Mouse (Mus musculus): ENCODE data around the gene Tmem50b. TPM values are rescaled to one million over a fixed set of nuclear protein-coding genes. Genes with fewer than 3 reads are reported as not detected.

The Tmem50b gene
- polyA plus RNA-seq, 1 experiment from 2014 or later: 34.3 TPM

- Histone ChIP-seq H3K27me3 (replicated peaks; ENCODE audit: control insufficient read depth, insufficient read depth, low read length) (no peaks in the 10 kb centered on the region), H3K4me2 (ENCODE audit: low read depth, low read length) (peak within 1 kb of the TSS; percentile 87), H3K4me3 (ENCODE audit: low read length) (peak within 1 kb of the TSS; percentile 68), H3K27ac (ENCODE audit: low read length) (no peak within 1 kb of the TSS), H3K4me1 (ENCODE audit: control insufficient read depth, insufficient read depth, low read length) (peaks cover 3% of the 10 kb centered on the region; the same call in 1 of the 2 replicates), H3K36me3 (ENCODE audit: control insufficient read depth, insufficient read depth, low read length) (peaks cover 15% of the 10 kb centered on the region), H3K9me3 (ENCODE audit: control insufficient read depth, low read length) (no peaks in the 10 kb centered on the region), H3K9ac (ENCODE audit: low read depth, low read length) (peak within 1 kb of the TSS; percentile 75)
- WGBS: 9% methylated on average over 39 of the region's 39 CpGs
- ATAC-seq: peak; percentile 94
Measured at GRCm38 (mm10) chr16:91618511-91619501, 21.2 kb upstream of the Tmem50b start, which contains the start of gene Dnajc28. Gene Dnajc28 (minus strand): TSS chr16:91619026.

- ATAC-seq: no peak
- H3K27me3 ChIP-seq (replicated peaks; ENCODE audit: control insufficient read depth, insufficient read depth, low read length): no peaks in the 10 kb centered on the region
- WGBS: 87% methylated on average over 6 of the region's 6 CpGs
Measured at GRCm38 (mm10) chr16:91614552-91614951, 17.0 kb upstream of the Tmem50b start.

GRCm38 (mm10) chr16:91612525-91612924 is 14.9 kb upstream of the Tmem50b start:
- H3K27ac ChIP-seq (ENCODE audit: low read length): no peak overlapping the region
- ATAC-seq: no peak
- H3K4me1 ChIP-seq (ENCODE audit: control insufficient read depth, insufficient read depth, low read length): no peaks in the 10 kb centered on the region
- no peak overlapping the region for H3K4me2 ChIP-seq (ENCODE audit: low read depth, low read length)
- no peaks in the 10 kb centered on the region for H3K36me3 ChIP-seq (ENCODE audit: control insufficient read depth, insufficient read depth, low read length)
- H3K4me3 ChIP-seq (ENCODE audit: low read length): no peak overlapping the region
- H3K9ac ChIP-seq (ENCODE audit: low read depth, low read length): no peak overlapping the region
- WGBS: 76% methylated on average over 5 of the region's 5 CpGs
- no peaks in the 10 kb centered on the region for H3K9me3 ChIP-seq (ENCODE audit: control insufficient read depth, low read length)
- H3K27me3 ChIP-seq (replicated peaks; ENCODE audit: control insufficient read depth, insufficient read depth, low read length): no peaks in the 10 kb centered on the region

More at GRCm38 (mm10) chr16:91614552-91614951, 17.0 kb upstream of the Tmem50b start:
- H3K36me3 ChIP-seq (ENCODE audit: control insufficient read depth, insufficient read depth, low read length): no peaks in the 10 kb centered on the region
- peaks cover 3% of the 10 kb centered on the region; the same call in 1 of the 2 replicates for H3K4me1 ChIP-seq (ENCODE audit: control insufficient read depth, insufficient read depth, low read length)
- no peaks in the 10 kb centered on the region for H3K9me3 ChIP-seq (ENCODE audit: control insufficient read depth, low read length)
- no peak overlapping the region for H3K4me2 ChIP-seq (ENCODE audit: low read depth, low read length)
- H3K27ac ChIP-seq (ENCODE audit: low read length): no peak overlapping the region
- H3K4me3 ChIP-seq (ENCODE audit: low read length): no peak overlapping the region
- H3K9ac ChIP-seq (ENCODE audit: low read depth, low read length): no peak overlapping the region

GRCm38 (mm10) chr16:91611248-91611647 is 13.6 kb upstream of the Tmem50b start:
- Histone ChIP-seq H3K9me3 (ENCODE audit: control insufficient read depth, low read length) (no peaks in the 10 kb centered on the region), H3K27me3 (replicated peaks; ENCODE audit: control insufficient read depth, insufficient read depth, low read length) (no peaks in the 10 kb centered on the region), H3K27ac (ENCODE audit: low read length) (no peak overlapping the region), H3K36me3 (ENCODE audit: control insufficient read depth, insufficient read depth, low read length) (no peaks in the 10 kb centered on the region), H3K4me1 (ENCODE audit: control insufficient read depth, insufficient read depth, low read length) (no peaks in the 10 kb centered on the region), H3K4me3 (ENCODE audit: low read length) (no peak overlapping the region), H3K4me2 (ENCODE audit: low read depth, low read length) (no peak overlapping the region), H3K9ac (ENCODE audit: low read depth, low read length) (no peak overlapping the region)
- ATAC-seq: no peak
- WGBS: 76% methylated on average over 11 of the region's 11 CpGs

- WGBS: 73% methylated on average over 9 of the region's 9 CpGs
- Histone ChIP-seq H3K27ac (ENCODE audit: low read length) (no peak overlapping the region), H3K9me3 (ENCODE audit: control insufficient read depth, low read length) (no peaks in the 10 kb centered on the region), H3K27me3 (replicated peaks; ENCODE audit: control insufficient read depth, insufficient read depth, low read length) (no peaks in the 10 kb centered on the region), H3K4me3 (ENCODE audit: low read length) (no peak overlapping the region), H3K36me3 (ENCODE audit: control insufficient read depth, insufficient read depth, low read length) (no peaks in the 10 kb centered on the region), H3K4me1 (ENCODE audit: control insufficient read depth, insufficient read depth, low read length) (no peaks in the 10 kb centered on the region), H3K9ac (ENCODE audit: low read depth, low read length) (no peak overlapping the region), H3K4me2 (ENCODE audit: low read depth, low read length) (no peak overlapping the region)
- no peak for ATAC-seq
Measured at GRCm38 (mm10) chr16:91609501-91610245, 12.1 kb upstream of the Tmem50b start.

- H3K27me3 ChIP-seq (replicated peaks; ENCODE audit: control insufficient read depth, insufficient read depth, low read length): no peaks in the 10 kb centered on the region
- WGBS: 81% methylated on average over 8 of the region's 8 CpGs
- no peaks in the 10 kb centered on the region for H3K9me3 ChIP-seq (ENCODE audit: control insufficient read depth, low read length)
- no peaks in the 10 kb centered on the region for H3K4me1 ChIP-seq (ENCODE audit: control insufficient read depth, insufficient read depth, low read length)
- ATAC-seq: no peak
- H3K4me2 ChIP-seq (ENCODE audit: low read depth, low read length): no peak overlapping the region
- H3K4me3 ChIP-seq (ENCODE audit: low read length): no peak overlapping the region
- H3K27ac ChIP-seq (ENCODE audit: low read length): no peak overlapping the region
- no peaks in the 10 kb centered on the region for H3K36me3 ChIP-seq (ENCODE audit: control insufficient read depth, insufficient read depth, low read length)
- H3K9ac ChIP-seq (ENCODE audit: low read depth, low read length): no peak overlapping the region
Measured at GRCm38 (mm10) chr16:91606958-91607357, 9.4 kb upstream of the Tmem50b start.

- Histone ChIP-seq H3K4me2 (ENCODE audit: low read depth, low read length) (no peak overlapping the region), H3K9ac (ENCODE audit: low read depth, low read length) (no peak overlapping the region), H3K4me3 (ENCODE audit: low read length) (no peak overlapping the region), H3K27me3 (replicated peaks; ENCODE audit: control insufficient read depth, insufficient read depth, low read length) (no peaks in the 10 kb centered on the region), H3K9me3 (ENCODE audit: control insufficient read depth, low read length) (no peaks in the 10 kb centered on the region), H3K36me3 (ENCODE audit: control insufficient read depth, insufficient read depth, low read length) (no peaks in the 10 kb centered on the region), H3K27ac (ENCODE audit: low read length) (no peak overlapping the region), H3K4me1 (ENCODE audit: control insufficient read depth, insufficient read depth, low read length) (no peaks in the 10 kb centered on the region)
- WGBS: 85% methylated on average over 6 of the region's 6 CpGs
- ATAC-seq: no peak
Measured at GRCm38 (mm10) chr16:91605156-91605555, 7.6 kb upstream of the Tmem50b start.

GRCm38 (mm10) chr16:91601693-91602092 is 4.1 kb upstream of the Tmem50b start:
- 53% methylated on average over 9 of the region's 9 CpGs for whole genome bisulfite sequencing

GRCm38 (mm10) chr16:91601081-91601480 is 3.5 kb upstream of the Tmem50b start:
- Histone ChIP-seq H3K9me3 (ENCODE audit: control insufficient read depth, low read length) (no peaks in the 10 kb centered on the region), H3K4me2 (ENCODE audit: low read depth, low read length) (no peak overlapping the region), H3K4me1 (ENCODE audit: control insufficient read depth, insufficient read depth, low read length) (peaks cover 8% of the 10 kb centered on the region), H3K27me3 (replicated peaks; ENCODE audit: control insufficient read depth, insufficient read depth, low read length) (no peaks in the 10 kb centered on the region), H3K9ac (ENCODE audit: low read depth, low read length) (no peak overlapping the region), H3K4me3 (ENCODE audit: low read length) (no peak overlapping the region), H3K36me3 (ENCODE audit: control insufficient read depth, insufficient read depth, low read length) (no peaks in the 10 kb centered on the region), H3K27ac (ENCODE audit: low read length) (no peak overlapping the region; the same call in 1 of the 2 replicates)
- 37% methylated on average over 4 of the region's 4 CpGs for WGBS
- ATAC-seq: no peak

More at GRCm38 (mm10) chr16:91601693-91602092, 4.1 kb upstream of the Tmem50b start:
- H3K9ac ChIP-seq (ENCODE audit: low read depth, low read length): no peak overlapping the region
- no peak overlapping the region for H3K4me3 ChIP-seq (ENCODE audit: low read length)
- H3K36me3 ChIP-seq (ENCODE audit: control insufficient read depth, insufficient read depth, low read length): no peaks in the 10 kb centered on the region
- no peak overlapping the region for H3K4me2 ChIP-seq (ENCODE audit: low read depth, low read length)
- no peak for ATAC-seq
- peaks cover 4% of the 10 kb centered on the region for H3K4me1 ChIP-seq (ENCODE audit: control insufficient read depth, insufficient read depth, low read length)
- H3K27me3 ChIP-seq (replicated peaks; ENCODE audit: control insufficient read depth, insufficient read depth, low read length): no peaks in the 10 kb centered on the region
- no peaks in the 10 kb centered on the region for H3K9me3 ChIP-seq (ENCODE audit: control insufficient read depth, low read length)
- H3K27ac ChIP-seq (ENCODE audit: low read length): no peak overlapping the region
